Comparison of ENCODE assay signal across 12 mouse cellular contexts in genomic region chr16:38157854-38158622, GRCm38 (mm10).
A peak's percentile ranks its signal among the peaks of the same experiment; 100 is the strongest.
DNase-seq lines count a peak whose midpoint lies in the region; ATAC-seq lines count a peak whose summit lies in the region.
"Had no signal": no experiment of that assay in that cellular context is flagged by ENCODE, and none has a peak within 500 bp of the region (broad histone marks: within the 10 kb centered on the region; RNA-seq: fewer than 3 reads in every experiment).

No protein-coding gene starts in this region.

- peaks cover 18% of the 10 kb centered on the region for H3K4me1 ChIP-seq in hindbrain, embryonic 13.5 days (replicated peaks)
- no peaks in the 10 kb centered on the region for H3K4me1 ChIP-seq in hindbrain, embryonic 10.5 days (replicated peaks)
- H3K4me1 ChIP-seq in midbrain, embryonic 13.5 days (replicated peaks), result peaks cover 9% of the 10 kb centered on the region
- no peaks in the 10 kb centered on the region for H3K4me1 ChIP-seq in midbrain, embryonic 14.5 days (ENCODE audit: control insufficient read depth, insufficient read depth, low read length)
- H3K4me1 ChIP-seq in neural tube, embryonic 14.5 days (ENCODE audit: control insufficient read depth, insufficient read depth, low read length), result no peaks in the 10 kb centered on the region; the same call in 1 of the 2 replicates

- H3K4me3 ChIP-seq in hindbrain, embryonic 13.5 days, result no peak overlapping the region
- no peak overlapping the region for H3K4me3 ChIP-seq in hindbrain, embryonic 10.5 days
- no peak overlapping the region for H3K4me3 ChIP-seq in midbrain, embryonic 13.5 days (replicated peaks)
- no peak overlapping the region for H3K4me3 ChIP-seq in midbrain, embryonic 14.5 days (replicated peaks; ENCODE audit: low read depth, low read length)
- H3K4me3 ChIP-seq in neural tube, embryonic 14.5 days (ENCODE audit: low read depth, low read length), result no peak overlapping the region

- no peak overlapping the region for H3K4me2 ChIP-seq in hindbrain, embryonic 13.5 days
- no peak overlapping the region for H3K4me2 ChIP-seq in midbrain, embryonic 13.5 days (replicated peaks)
- H3K4me2 ChIP-seq in midbrain, embryonic 14.5 days (ENCODE audit: low read length), result no peak overlapping the region
- no peak overlapping the region for H3K4me2 ChIP-seq in neural tube, embryonic 14.5 days (ENCODE audit: low read depth, low read length)

- H3K27me3 ChIP-seq in hindbrain, embryonic 13.5 days, result no peaks in the 10 kb centered on the region
- H3K27me3 ChIP-seq in hindbrain, embryonic 10.5 days (ENCODE audit: insufficient read depth, poor library complexity, severe bottlenecking), result no peaks in the 10 kb centered on the region
- no peaks in the 10 kb centered on the region for H3K27me3 ChIP-seq in midbrain, embryonic 13.5 days
- H3K27me3 ChIP-seq in midbrain, embryonic 14.5 days (ENCODE audit: control insufficient read depth, insufficient read depth, low read length), result no peaks in the 10 kb centered on the region
- no peaks in the 10 kb centered on the region for H3K27me3 ChIP-seq in neural tube, embryonic 14.5 days (ENCODE audit: control insufficient read depth, insufficient read depth, low read length)

- no peak overlapping the region for H3K9ac ChIP-seq in hindbrain, embryonic 13.5 days
- H3K9ac ChIP-seq in midbrain, embryonic 13.5 days (replicated peaks), result no peak overlapping the region
- H3K9ac ChIP-seq in midbrain, embryonic 14.5 days (replicated peaks; ENCODE audit: low read length), result no peak overlapping the region
- no peak overlapping the region for H3K9ac ChIP-seq in neural tube, embryonic 14.5 days (replicated peaks; ENCODE audit: low read depth, low read length)
- H3K9ac ChIP-seq: liver, embryonic 14.5 days had no signal

- no peaks in the 10 kb centered on the region for H3K9me3 ChIP-seq in hindbrain, embryonic 13.5 days
- no peaks in the 10 kb centered on the region for H3K9me3 ChIP-seq in hindbrain, embryonic 10.5 days
- no peaks in the 10 kb centered on the region for H3K9me3 ChIP-seq in midbrain, embryonic 13.5 days
- no peaks in the 10 kb centered on the region for H3K9me3 ChIP-seq in midbrain, embryonic 14.5 days (ENCODE audit: control insufficient read depth, low read length)
- H3K9me3 ChIP-seq in neural tube, embryonic 14.5 days (ENCODE audit: control insufficient read depth, low read length), result no peaks in the 10 kb centered on the region

- no peak for DNase-seq in hindbrain, embryonic 10.5 days (ENCODE audit: low spot score)
- no peak for DNase-seq in midbrain, embryonic 14.5 days
- DNase-seq in cerebellum, adult 9-10 months, result peak; percentile 74
- DNase-seq in embryo, embryonic 10 days (ENCODE audit: low spot score), result no peak
- DNase-seq in right cerebral cortex, postnatal 4 days, result no peak
- DNase-seq: gastrocnemius, postnatal 10 days; kidney, adult 8-10 months had no signal

- H3K27ac ChIP-seq in hindbrain, embryonic 13.5 days, result no peak overlapping the region
- H3K27ac ChIP-seq in hindbrain, embryonic 10.5 days, result no peak overlapping the region
- no peak overlapping the region for H3K27ac ChIP-seq in midbrain, embryonic 13.5 days
- H3K27ac ChIP-seq in midbrain, embryonic 14.5 days (replicated peaks; ENCODE audit: low read depth, low read length), result no peak overlapping the region
- no peak overlapping the region for H3K27ac ChIP-seq in neural tube, embryonic 14.5 days (ENCODE audit: low read depth, low read length)
- H3K27ac ChIP-seq: liver, embryonic 14.5 days had no signal

- ATAC-seq in hindbrain, embryonic 13.5 days (ENCODE audit: low FRiP score), result peak; percentile 33
- peak; percentile 39; the same call in 1 of the 2 replicates for ATAC-seq in midbrain, embryonic 13.5 days
- ATAC-seq in midbrain, embryonic 14.5 days (ENCODE audit: low FRiP score, low TSS enrichment), result no peak; the same call in 1 of the 2 replicates
- ATAC-seq in neural tube, embryonic 14.5 days (ENCODE audit: low read depth), result 0 out of 2 replicates have a peak, but pooled peaks have one; percentile 45
- ATAC-seq: activated CD4-positive, CD25-positive, alpha-beta regulatory T cell, adult 4 months had no signal

- 93% methylated on average over 7 of the region's 7 CpGs for WGBS in hindbrain, embryonic 13.5 days
- 94% methylated on average over 7 of the region's 7 CpGs for WGBS in hindbrain, embryonic 10.5 days
- WGBS in midbrain, embryonic 13.5 days, result 93% methylated on average over 7 of the region's 7 CpGs
- WGBS in midbrain, embryonic 14.5 days, result 97% methylated on average over 7 of the region's 7 CpGs
- WGBS in neural tube, embryonic 14.5 days, result 95% methylated on average over 7 of the region's 7 CpGs

- no peaks in the 10 kb centered on the region for H3K36me3 ChIP-seq in hindbrain, embryonic 13.5 days
- peaks cover 33% of the 10 kb centered on the region for H3K36me3 ChIP-seq in hindbrain, embryonic 10.5 days
- H3K36me3 ChIP-seq in midbrain, embryonic 13.5 days, result peaks cover 6% of the 10 kb centered on the region; the same call in 1 of the 2 replicates
- H3K36me3 ChIP-seq in midbrain, embryonic 14.5 days (ENCODE audit: control insufficient read depth, insufficient read depth, low read length), result no peaks in the 10 kb centered on the region
- no peaks in the 10 kb centered on the region for H3K36me3 ChIP-seq in neural tube, embryonic 14.5 days (ENCODE audit: control insufficient read depth, insufficient read depth, low read length)
